Mouse (Mus musculus): ENCODE measurements at regions not wholly inside any gene's neighbourhood (a gene's known extent, or its start where the extent isn't known, plus 50 kb on each side); places are given as distances from the start of the nearest gene placed in this dataset.

DNA sequence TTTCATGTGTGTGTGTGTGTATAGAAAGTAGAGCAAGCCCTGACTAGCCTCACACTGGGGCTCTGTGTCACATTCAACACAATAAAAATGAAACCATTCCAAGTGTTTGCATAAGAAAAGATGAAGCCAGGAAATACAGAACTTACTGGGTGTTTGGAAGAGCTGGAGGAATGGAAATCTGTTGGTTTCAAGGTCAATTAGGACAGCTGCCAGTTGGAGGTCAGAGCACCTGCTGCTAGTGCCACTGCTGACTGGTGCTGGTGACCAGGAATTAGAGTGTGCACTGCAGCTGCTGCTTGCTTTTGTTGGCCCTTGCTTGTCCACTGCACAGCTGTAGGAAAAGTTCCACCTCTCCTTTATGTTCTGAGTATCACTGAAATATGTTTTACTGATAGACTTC lies 261.4 kb upstream of the Klf3 start:
- no peak for DNase-seq

DNA sequence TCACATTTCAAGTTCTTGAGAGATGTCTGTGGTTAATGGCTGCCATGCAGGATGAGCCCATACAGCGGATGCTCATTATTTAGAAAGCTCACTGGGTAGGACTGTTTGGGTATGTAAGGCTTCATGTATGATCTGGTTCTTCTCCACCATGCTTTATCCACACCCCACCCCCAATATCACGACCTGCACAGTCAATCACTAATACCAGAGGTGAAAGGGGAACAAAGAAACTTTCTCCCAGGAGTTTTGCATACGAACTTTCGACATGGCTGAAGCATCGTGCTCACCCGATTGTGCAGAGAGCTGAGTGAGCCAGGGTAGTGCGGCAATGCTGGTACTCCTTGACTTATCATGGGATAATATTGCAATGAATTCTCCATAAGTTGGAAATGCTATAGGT lies 247.3 kb upstream of the Klf3 start:
- no peak for DNase-seq

DNA sequence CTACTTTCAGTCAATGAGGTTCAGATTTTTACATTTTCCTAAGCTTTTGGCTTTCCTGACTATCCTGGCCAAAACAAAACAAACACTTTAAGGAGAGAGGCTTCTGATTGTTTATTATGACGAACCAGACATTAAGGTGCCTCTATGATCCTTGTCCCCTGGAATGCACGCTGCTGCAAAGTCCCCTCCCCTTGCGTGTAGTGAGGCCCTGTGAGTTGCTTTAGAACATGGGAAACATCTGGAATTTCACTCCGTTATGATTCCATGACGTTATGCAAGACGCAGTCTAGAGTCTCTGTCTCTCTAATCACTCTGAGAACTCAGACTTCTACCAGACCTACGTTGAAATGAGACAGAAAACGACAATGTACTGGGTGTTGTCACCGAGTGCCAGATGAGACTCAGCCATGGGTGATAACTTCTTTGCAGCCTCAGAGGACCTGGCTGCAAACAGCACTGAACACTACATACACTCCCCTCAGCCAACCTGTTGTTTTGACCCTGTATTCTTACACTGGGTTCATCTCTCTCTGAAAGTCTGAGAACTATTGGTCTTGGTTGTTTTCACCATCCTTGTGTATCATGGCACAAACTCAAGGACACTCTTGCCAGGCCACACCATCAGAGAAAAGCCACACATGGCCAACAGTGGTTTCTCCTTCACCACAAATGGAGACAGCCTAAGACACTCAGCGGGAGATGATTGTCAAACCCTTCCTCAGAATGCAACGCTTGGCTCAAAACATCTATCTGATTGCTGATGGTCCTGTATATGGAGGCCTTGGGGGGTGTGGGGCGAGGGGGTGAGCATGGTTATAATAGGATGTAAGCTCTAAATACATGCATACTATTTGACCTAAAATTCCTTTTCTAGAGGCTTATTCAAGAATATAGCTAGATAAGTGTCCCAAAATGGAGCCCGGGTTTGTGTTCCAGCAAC lies 236.5 kb upstream of the Klf3 start:
- no peak for DNase-seq

DNA sequence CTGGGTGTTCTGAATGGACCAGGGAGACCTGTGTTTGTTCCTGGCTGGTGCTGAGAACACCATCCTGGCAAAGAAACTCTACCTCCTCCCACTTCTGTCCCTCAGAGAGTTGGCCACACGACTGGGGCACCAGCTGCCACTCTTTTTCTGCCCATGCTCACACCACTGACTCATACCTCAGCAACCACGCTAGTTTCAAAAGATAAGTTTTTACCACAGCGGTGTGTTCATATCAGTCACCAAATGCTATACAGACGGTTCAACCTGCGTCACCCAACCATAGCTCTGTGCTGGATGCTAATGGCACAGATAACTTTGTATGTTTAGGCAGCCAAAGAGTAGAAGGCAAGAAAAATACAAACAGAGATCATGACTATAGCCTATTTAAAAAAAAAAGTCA lies 235.4 kb upstream of the Klf3 start:
- DNase-seq, result no peak

DNA sequence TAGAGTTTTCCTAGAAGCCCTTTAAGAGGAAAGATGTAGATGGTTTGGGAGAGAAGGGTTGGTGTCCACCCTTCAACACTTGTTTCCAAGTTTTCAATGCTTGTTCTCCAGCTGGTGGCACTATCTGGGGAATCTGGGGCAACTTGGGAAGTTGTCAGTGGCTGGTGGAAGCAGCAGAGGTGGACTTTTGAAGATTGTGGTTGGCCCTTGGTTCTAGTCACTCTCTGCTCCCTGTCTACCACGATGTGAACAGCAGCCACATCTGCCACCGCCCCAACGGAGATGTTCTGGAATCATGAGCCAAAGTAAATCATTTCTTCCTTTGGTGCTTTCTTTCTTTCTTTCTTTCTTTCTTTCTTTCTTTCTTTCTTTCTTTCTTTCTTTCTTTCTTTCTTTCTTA lies 234.9 kb upstream of the Klf3 start:
- DNase-seq, result no peak

DNA sequence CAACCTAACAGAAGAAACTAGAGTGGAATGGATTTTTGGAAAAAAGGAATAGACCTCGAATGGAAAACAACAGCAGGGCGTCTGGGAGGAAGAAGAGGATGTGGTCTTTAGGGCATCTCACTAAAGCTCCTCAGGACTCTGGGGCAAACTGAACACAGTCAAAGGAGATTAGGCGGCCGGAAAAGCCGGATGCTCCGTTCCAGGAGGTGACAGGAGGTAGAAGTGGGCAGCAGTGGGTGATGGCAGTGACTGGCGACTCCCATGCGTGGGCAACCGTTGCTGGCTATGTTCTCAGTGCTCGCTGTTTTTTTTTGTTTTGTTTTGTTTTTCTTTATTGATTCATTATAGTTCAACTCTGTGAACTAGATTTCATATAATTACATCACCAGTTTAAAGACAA lies 228.8 kb upstream of the Klf3 start:
- DNase-seq, result no peak

DNA sequence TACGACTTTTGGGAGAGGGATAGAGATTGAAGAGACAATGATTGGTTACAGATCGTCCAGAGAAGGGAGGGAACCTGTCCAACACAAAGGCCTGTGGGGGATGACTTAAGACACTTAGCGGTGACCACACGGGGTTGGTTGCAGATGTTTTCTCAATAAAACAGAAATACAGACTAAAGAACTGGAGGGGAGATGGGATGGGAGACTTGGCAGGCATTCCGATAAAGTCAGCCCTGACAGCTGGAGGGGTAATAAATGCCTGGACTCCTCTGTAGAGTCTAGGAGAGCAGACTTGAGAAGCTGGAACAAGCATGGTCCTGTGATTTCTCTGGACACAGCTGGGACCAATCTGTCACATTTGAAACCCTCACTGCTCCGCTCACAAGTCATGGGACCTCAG lies 227.3 kb upstream of the Klf3 start:
- DNase-seq, result no peak

DNA sequence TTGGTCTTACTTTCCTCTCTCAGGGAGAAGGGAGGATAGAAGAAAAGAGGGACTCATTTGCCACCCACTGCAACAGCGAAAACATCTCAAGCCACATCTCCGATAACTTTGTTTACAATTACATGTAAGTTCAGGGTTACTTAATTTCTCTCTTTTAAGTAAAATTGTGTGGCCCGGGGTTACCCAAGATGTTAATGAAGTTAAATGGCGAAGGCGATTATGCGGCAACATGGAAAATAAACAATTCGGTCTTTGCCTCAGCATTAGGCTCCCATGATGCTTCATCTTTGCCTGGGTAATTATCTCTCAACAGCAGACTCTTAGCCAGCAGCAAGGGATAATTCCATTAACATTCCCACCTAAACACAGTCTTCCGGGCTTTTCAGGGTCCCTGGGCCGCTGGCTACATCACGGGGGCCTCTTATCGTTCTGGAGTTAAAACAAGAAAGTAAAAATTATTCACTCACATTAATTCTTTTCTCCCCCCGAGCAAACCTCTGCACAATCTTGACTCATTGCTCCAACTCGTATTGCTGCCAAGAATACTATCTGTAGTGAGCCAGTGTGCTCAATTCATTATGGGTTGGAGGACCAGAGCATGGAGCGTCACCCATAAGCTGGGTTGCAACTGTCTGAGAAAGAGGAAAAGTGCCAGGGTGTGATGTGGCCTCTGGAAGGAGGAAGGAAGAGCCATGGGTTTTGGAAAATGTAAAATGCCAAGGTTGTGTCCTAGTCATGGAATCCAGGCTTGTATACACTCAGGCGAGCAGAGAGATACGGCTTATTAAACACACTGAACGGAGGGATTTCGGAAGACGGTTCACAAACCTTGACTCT lies 226.5 kb upstream of the Klf3 start:
- no peak for DNase-seq

DNA sequence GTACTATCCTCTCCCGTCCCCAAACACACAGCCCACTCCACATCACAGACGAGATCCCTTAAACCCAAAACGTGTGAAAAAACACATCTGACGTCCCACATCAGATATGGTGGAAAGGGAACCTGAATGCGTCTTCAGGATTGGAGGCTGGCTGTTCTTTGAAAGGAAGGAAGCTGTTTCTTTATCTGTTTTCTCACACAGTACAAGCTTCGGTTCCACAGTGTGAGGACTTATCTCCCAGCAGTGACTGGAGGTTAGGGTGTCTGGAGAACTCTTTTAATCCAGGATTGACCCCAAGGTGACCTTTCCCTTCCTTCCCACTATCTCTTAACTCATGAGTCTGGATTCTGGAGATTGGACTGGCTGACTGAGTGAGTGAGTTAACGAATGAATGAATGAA lies 225.8 kb upstream of the Klf3 start:
- no peak for DNase-seq

DNA sequence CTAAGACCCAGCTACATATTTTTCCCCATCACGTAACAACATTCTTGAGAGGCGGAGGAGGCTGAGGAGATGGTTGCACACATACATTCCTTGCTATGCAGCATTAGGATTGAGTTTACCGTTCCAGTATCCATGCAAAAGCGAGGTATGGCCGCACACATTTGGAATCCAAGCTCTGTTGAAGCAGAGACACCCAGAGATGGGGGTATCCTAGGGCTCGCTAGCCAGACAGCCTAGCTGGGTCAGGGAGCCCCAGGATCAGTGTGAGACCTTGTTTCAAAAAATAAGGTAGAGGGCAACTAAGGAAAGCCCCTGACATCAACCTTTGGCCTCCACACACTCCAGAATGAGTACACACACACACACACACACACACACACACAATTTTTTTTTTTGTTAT lies 224.7 kb upstream of the Klf3 start:
- no peak for DNase-seq

DNA sequence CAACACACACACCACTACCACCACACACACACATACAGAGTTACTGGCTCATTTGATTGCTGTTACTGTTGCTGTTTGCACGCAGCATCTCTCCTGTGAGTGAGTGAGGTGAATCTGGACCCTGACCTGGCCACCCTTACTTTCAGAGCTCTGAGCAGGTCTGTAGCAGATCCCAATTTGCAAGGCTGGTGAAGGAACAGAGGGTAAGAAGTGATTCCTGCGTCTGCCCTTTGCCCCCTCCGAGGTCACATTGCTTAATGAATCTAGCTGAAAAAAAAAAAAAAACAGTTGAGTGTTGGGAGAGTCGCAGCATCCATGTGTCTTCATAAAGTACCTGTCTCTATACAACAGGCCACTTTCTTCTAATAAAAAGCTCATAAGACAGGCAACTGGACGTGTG lies 224.1 kb upstream of the Klf3 start:
- DNase-seq, result peak; percentile 67

DNA sequence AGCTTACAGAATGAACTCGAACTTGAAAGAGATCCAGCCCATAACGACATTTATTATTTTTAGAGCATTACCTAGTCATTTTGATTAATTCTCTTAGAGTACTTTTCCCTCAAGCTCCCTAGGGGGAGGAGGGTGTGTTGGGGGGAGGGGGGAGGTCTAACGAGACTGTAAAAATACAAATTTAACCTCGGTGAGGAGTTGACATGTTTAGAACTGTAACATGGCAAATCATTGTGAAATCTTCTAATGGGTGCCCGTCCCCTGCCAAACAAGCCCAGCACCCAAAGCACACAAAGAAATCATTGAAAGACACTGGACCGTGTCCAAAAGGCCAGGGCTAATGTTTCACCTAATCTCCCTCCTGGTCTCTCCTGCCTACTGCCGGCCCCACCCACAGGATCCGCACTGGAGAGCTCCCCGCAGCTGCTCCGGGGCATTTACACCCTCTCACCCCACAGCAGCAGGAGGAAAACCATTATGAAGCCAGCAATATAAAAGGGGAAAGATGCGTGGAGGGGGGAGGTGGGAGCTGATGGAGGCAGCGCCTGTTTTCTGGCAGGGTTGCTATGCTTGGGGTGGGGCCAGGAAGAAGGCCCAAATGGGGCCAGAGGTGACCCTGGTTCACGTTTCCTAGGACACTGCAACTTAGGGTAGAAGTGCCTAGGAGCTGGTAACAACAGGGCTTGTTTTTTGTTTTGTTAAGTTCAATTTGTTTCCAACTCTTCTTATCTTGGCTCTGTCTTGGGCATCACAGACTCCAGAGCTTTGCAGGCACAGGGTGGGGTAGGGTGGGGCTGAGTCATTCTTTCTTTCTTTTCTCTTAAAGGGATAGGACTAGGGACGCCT lies 223.5 kb upstream of the Klf3 start:
- DNase-seq, result peak; percentile 93

DNA sequence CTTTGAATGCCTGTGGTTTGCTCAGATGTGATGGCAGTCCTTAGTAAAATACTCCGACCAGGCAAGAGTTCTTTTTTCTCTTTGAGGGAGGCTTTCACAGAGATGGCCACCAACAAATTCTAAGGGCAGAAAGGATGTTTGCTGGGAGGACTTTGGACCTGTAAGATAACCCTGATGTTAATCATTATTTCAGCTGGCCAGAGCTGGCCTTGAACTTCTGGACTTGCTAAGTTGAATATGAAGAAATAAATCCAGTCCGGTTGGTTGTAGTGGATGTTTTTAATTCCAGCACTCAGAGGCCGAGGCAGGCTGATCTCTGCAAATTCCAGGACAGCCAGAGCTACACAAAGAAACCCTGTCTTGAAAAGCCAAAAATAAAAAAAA lies 222.9 kb upstream of the Klf3 start:
- DNase-seq, result no peak

DNA sequence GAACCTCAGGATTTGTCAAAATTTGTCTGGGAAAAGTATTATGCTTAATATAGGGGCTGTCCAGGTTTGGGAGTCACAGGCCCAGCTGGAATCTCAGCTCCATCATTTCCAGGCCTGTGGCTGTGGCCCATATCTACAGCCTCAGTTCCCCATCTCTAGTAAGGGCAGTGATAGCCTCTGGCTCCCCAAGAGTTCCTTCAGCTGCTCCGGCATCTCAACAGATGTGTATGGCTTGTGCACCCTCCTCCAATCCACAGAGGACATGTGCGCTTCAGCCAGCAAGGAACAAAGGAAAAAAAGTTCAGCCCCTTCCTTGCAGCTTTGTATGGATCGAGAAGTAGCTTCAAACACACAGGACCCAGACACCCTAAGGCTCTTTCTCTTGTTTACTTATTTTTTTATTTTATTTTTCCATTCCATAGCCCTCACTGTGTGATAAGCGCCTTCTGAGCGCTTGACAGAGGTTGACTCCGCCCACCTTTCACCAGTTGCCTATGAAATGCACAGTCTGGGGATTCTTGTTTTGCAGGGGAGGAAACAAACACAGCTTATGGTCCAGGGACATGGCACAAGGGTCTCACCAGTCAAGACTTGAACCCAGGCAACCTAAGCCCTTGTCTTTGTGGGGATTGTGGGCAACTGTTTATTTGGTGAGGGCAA lies 222.3 kb upstream of the Klf3 start:
- DNase-seq, result no peak

DNA sequence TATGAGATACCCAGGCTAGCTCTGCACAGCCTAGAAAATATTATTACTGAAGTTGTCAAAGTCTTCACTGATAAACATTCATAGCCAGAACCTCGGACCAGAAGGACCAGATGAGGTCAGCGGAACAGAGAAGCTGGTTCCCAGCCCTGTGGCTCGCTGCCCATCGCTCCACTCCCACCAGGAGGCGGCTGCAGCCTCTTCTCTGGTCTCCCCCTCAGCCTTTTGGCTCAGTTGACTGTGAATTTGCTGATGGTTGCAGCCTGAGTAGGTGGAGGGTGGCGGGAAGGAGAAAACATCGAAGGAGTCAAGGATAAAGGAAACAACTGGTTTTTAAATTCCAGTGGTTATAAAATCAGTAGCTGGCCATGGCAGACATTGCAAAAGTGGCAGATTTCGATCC lies 221.7 kb upstream of the Klf3 start:
- peak; percentile 34 for DNase-seq

DNA sequence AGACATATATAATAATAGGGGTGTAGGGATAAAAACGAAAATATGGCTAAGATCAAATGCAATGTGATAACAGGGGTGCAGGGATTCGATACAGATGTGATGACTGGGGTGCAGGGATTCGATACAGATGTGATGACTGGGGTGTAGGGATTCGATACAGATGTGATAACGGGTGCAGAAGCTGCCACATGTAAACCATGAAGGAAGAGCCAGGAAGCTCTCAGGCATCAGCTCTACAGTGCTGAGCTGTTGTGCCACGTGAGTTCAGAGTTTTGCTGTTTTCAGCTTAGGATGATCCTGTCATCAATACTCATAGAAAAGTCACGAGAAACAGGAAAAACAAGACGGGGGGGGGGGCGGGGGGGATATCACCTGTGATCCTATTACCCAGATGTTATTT lies 221.2 kb upstream of the Klf3 start:
- DNase-seq, result no peak

DNA sequence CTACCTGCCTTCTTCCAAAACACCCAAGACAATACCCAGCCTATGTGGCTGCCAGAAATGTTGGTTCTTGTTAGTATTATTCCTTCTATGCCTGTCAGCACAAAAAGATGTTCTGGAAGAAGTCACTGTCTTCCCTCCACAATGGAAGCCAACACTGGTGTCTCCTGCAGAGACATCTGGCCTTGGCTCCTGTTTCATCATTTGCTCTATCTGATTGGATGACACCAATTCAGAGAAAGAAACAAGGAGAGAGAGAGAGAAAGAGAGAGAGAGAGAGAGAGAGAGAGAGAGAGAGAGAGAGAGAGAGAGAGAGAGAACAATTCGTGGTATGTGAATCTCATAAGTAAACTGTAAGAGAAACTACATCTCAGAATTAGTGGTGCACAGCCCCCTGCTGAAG lies 218.9 kb upstream of the Klf3 start:
- no peak for DNase-seq

DNA sequence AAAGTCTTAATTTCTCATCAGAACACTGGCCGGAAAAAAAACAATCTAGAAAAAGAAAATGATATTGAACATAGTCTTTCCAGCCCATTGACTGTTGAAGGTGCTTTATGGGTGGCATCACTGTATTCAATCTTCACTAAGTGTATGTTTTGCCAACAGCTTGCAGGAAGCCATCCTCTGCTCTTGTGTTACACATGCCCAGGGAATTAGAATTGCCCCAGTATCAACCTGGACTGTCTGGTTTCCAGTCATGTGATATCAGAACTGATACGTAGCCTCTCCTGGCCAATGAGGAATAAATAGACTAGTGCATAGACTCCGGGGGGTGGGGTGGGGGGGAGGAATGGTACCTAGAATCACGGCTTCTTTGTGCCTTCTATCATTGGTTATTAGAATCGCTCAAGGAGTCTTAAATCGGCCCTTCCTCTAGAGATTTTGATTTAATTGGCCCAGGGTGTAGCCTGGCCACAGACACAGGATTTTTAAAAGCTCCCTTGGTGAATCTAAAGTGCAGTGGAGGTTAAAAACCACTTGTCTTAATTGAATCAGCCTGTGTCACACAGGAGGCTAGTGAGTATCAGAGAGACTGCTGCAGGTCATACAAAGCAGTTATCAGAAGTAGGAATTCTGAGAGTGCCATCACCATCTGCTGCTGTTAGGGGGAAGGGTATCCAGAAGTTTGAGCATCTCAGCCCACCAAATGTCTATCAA lies 218.0 kb upstream of the Klf3 start:
- no peak for DNase-seq

DNA sequence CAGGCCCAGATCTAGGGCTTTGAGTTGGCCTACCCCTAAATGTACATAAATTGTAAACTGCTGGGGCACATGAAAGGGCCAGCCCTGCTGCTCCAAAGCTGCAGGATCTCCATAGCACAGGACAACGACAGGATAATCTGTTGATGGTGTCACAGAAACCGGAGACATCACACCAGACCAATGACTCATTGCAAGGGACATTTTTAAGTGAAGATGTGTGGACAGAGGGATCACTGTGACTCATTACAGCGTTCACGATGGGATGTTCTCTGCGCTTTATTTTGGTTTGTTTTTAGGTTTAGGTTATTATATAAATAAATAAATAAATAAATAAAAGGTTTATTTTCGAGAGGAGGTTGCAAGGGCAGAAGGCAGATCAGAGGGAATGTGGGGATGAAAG lies 216.9 kb upstream of the Klf3 start:
- no peak for DNase-seq

DNA sequence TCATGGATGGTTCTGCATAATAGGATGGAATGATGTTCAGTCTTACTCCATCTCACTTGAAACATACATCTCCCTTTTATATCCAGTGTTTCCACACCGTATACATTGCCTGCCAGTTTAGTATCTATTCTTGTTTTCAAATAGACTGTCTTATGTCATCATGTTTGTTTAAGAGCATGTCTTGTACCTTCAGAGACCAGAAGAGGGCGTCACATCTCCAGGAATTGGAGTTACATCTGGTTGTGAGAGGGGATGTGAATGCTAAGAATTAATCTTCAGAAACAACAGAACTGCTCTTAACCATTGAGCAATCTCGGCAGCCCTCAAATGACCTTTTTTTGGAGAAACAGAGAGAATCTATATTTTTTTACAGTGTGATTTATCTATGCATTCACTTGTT lies 216.3 kb upstream of the Klf3 start:
- DNase-seq, result no peak

DNA sequence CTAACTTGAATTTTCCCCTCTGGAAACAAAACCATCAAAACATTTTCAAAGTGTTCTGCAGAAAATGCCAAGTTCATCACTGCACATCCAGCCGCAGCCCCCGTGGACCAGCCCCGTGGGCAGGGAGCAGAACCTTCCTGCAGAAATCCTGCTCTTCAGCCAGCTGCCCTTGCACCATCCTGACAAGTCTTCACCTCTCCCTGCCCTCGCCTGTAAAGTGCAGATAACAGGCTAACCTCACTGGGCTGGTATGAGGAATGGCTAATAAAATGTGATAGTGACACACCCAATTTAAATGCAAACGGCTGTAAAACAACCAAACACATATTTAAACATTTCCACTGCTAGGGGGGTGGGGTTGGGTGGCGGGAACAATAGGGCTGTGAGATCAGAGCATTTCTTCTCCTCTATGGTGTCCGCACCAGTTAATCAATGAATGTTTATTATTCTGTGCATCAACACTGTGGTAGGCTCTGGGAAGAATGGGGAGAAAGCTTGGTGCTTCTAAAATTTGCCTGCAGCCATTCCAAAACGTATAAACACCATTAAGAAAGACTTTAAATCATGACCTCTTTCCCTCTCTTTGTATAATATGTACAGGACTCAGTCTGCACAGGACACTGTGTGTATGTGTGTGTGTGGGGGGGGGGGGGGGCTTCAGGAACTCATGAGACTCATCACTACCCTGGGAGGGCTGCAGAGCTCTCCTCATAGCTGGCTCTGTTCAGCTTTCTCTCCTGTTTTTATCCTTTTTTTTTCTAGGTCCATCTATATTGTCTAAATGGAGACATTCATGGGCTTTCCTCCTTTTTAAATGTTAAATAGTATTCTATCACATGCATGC lies 215.1 kb upstream of the Klf3 start:
- no peak for DNase-seq
